Mouse (Mus musculus): ENCODE results near the gene Rcor1.

Gene Rcor1

GRCm38 (mm10) chr12:111021138-111021537 lies 18.0 kb upstream of the Rcor1 start:
- DNase-seq (ENCODE audit: low read depth, low spot score), result no peak

- no peak for DNase-seq (ENCODE audit: low read depth, low spot score)
Measured at GRCm38 (mm10) chr12:111021577-111021976, 17.6 kb upstream of the Rcor1 start.

- no peak for DNase-seq (ENCODE audit: low read depth, low spot score)
Measured at GRCm38 (mm10) chr12:111028176-111029167, 10.7 kb upstream of the Rcor1 start.

GRCm38 (mm10) chr12:111029291-111029890 lies 9.8 kb upstream of the Rcor1 start:
- DNase-seq (ENCODE audit: low read depth, low spot score), result no peak

GRCm38 (mm10) chr12:111032839-111033238 lies 6.3 kb upstream of the Rcor1 start:
- no peak for DNase-seq (ENCODE audit: low read depth, low spot score)

GRCm38 (mm10) chr12:111035182-111035824 lies 3.8 kb upstream of the Rcor1 start:
- DNase-seq (ENCODE audit: low read depth, low spot score), result no peak

- peak; percentile 28 for DNase-seq (ENCODE audit: low read depth, low spot score)
Measured at GRCm38 (mm10) chr12:111036198-111036775, 2.9 kb upstream of the Rcor1 start.

GRCm38 (mm10) chr12:111037241-111038180 lies 1.6 kb upstream of the Rcor1 start:
- DNase-seq (ENCODE audit: low read depth, low spot score), result peak; percentile 51

GRCm38 (mm10) chr12:111038231-111038975 lies 748 bp upstream of the Rcor1 start:
- peak; percentile 54 for DNase-seq (ENCODE audit: low read depth, low spot score)

GRCm38 (mm10) chr12:111039771-111040530 lies 800 bp downstream of the Rcor1 start:
- peak; percentile 31 for DNase-seq (ENCODE audit: low read depth, low spot score)

GRCm38 (mm10) chr12:111040531-111040860 lies 1.3 kb downstream of the Rcor1 start:
- peak; percentile 23 for DNase-seq (ENCODE audit: low read depth, low spot score)

GRCm38 (mm10) chr12:111041196-111041595 lies 2.0 kb downstream of the Rcor1 start:
- DNase-seq (ENCODE audit: low read depth, low spot score), result peak; percentile 78

GRCm38 (mm10) chr12:111042365-111042764 lies 3.2 kb downstream of the Rcor1 start:
- no peak for DNase-seq (ENCODE audit: low read depth, low spot score)

GRCm38 (mm10) chr12:111044880-111045279 lies 5.7 kb downstream of the Rcor1 start:
- peak; percentile 22 for DNase-seq (ENCODE audit: low read depth, low spot score)

GRCm38 (mm10) chr12:111046866-111047265 lies 7.7 kb downstream of the Rcor1 start:
- DNase-seq (ENCODE audit: low read depth, low spot score), result no peak

GRCm38 (mm10) chr12:111048201-111048600 lies 9.1 kb downstream of the Rcor1 start:
- no peak for DNase-seq (ENCODE audit: low read depth, low spot score)

- DNase-seq (ENCODE audit: low read depth, low spot score), result peak; percentile 31
Measured at GRCm38 (mm10) chr12:111050256-111050655, 11.1 kb downstream of the Rcor1 start.

- no peak for DNase-seq (ENCODE audit: low read depth, low spot score)
Measured at GRCm38 (mm10) chr12:111063361-111063760, 24.2 kb downstream of the Rcor1 start.

- peak; percentile 19 for DNase-seq (ENCODE audit: low read depth, low spot score)
Measured at GRCm38 (mm10) chr12:111064220-111064619, 25.1 kb downstream of the Rcor1 start.
